Mouse (Mus musculus) liver, embryonic 13.5 days (tissue): ENCODE measurements around the gene Hrh2. TPM values are rescaled to one million over a fixed set of nuclear protein-coding genes. Genes with fewer than 3 reads are reported as not detected.

Experiments used
- ATAC-seq: fragments of 200-750 bp; cut with Nextera tagmentation; 2 replicates; pipeline ENCODE4 v1.8.0; 2017; ENCODE audit warnings: low read depth, mild to moderate bottlenecking, moderate number of reproducible peaks, moderate library complexity
- DNase-seq: peaks from one replicate; pipeline ENCODE4 v3.0.0; 2022
- H3K27ac ChIP-seq: fragments of 300-500 bp; sonication (generic); 2 replicates; pipeline ENCODE4 v1.5.1; 2015; ENCODE audit warnings: moderate library complexity, mild to moderate bottlenecking, inconsistent platforms
- H3K27me3 ChIP-seq: fragments of 300-500 bp; sonication (generic); 2 replicates; pipeline ENCODE4 v1.6.1; 2015; ENCODE audit warnings: mild to moderate bottlenecking, inconsistent platforms
- H3K36me3 ChIP-seq: fragments of 300-500 bp; sonication (generic); 2 replicates; pipeline ENCODE4 v1.6.1; 2015; ENCODE audit warnings: mild to moderate bottlenecking, inconsistent platforms
- H3K4me1 ChIP-seq: fragments of 300-500 bp; sonication (generic); replicated peaks from 2 replicates; pipeline ENCODE4 v1.6.1; 2015; ENCODE audit warnings: inconsistent platforms
- H3K4me2 ChIP-seq: fragments of 300-500 bp; sonication (generic); 2 replicates; pipeline ENCODE4 v1.6.1; 2015; ENCODE audit warnings: inconsistent platforms, mild to moderate bottlenecking, moderate library complexity
- H3K4me3 ChIP-seq: fragments of 300-500 bp; sonication (generic); replicated peaks from 2 replicates; pipeline ENCODE4 v1.5.1; 2015; ENCODE audit warnings: mild to moderate bottlenecking, inconsistent platforms
- H3K9ac ChIP-seq: fragments of 300-500 bp; sonication (generic); 2 replicates; pipeline ENCODE4 v1.6.1; 2015; ENCODE audit warnings: mild to moderate bottlenecking, inconsistent platforms
- H3K9me3 ChIP-seq: fragments of 300-500 bp; sonication (generic); replicated peaks from 2 replicates; pipeline ENCODE4 v1.6.1; 2016; ENCODE audit warnings: inconsistent platforms
- WGBS: fragments of 180-500 bp; shearing (Covaris S2); methylation state at CpG from one replicate; pipeline ENCODE4 v1.1.7; 2015; ENCODE audit not compliant: insufficient replicate concordance; 5-methylcytosine and 5-hydroxymethylcytosine counted together
- polyA plus RNA-seq: library from polyadenylated mRNA; unstranded; fragments of >200 nt; fragmentation: Nextera tagmentation; extraction: Ambion mirVana; gene quantifications from 2 replicates; pipeline ENCODE4 v1.2.1, GENCODE M21; 2015

Gene Hrh2
- 0.07 TPM in 1 of 2 replicates, not detected in the other for polyA plus RNA-seq

DNA sequence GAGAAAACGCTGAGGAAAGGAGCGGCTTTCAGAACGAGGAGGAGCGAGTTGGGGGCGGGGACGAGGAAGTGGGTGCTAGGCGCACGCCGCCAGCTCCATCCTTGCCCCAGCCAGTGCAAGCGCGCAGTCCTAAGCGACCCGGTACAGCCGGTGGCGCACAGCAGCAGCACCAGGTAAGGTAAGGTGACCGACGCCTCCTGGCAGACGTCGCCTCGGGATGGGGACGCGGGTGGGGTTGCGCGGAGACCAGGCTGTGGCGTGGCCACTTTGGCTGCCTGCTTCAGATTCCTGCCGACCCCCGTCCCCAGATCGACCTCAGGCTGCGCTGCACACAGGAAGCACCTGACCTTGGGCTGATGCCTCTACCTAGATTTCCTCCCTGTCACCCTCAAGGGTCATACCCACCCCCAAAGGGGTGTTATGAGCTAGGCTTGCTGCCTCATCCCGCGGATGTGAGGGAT, at the start of gene Hrh2:
Gene Hrh2 (plus strand): TSS at position 109 of the 461 bp plus-strand sequence.
- 1% methylated on average over 31 of the region's 31 CpGs for WGBS
- H3K27me3 ChIP-seq, result peaks cover 10% of the 10 kb centered on the region
- H3K9ac ChIP-seq, result no peak within 1 kb of the TSS
- no peak for DNase-seq
- H3K9me3 ChIP-seq, result no peaks in the 10 kb centered on the region
- no peaks in the 10 kb centered on the region for H3K36me3 ChIP-seq
- peak within 1 kb of the TSS; percentile 14; the same call in 1 of the 2 replicates for H3K4me3 ChIP-seq
- no peak within 1 kb of the TSS for H3K27ac ChIP-seq
- H3K4me2 ChIP-seq, result peak within 1 kb of the TSS; percentile 33
- no peak for ATAC-seq
- no peaks in the 10 kb centered on the region for H3K4me1 ChIP-seq

DNA sequence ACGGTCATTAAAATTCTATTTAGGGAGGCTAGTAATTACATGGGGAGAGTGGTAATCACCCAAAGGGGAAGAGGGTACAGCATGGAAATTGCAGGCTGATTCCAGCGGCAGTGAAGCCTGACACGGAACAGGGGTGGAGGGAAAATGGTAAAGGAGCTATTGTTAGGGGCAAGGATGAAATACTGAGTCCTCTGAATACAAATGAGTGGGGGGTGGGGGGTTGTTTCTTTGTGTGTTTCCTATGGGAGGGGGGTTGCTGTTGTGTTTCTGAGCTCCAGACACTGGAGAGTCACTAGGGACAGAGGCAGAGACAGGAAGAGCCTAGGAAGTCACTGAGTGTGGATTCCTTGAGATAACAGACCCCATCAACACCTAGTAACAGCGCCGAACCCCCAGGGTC, 48.1 kb upstream of the Hrh2 start:
- DNase-seq (no peak), ATAC-seq (no peak)
- no peaks in the 10 kb centered on the region for H3K27me3 ChIP-seq
- H3K27ac ChIP-seq, result no peak overlapping the region
- H3K9ac ChIP-seq, result no peak overlapping the region
- no peak overlapping the region for H3K4me3 ChIP-seq
- no peak overlapping the region for H3K4me2 ChIP-seq
- no peaks in the 10 kb centered on the region for H3K9me3 ChIP-seq
- 19% methylated on average over 5 of the region's 5 CpGs for WGBS
- H3K36me3 ChIP-seq, result no peaks in the 10 kb centered on the region
- H3K4me1 ChIP-seq, result no peaks in the 10 kb centered on the region

DNA sequence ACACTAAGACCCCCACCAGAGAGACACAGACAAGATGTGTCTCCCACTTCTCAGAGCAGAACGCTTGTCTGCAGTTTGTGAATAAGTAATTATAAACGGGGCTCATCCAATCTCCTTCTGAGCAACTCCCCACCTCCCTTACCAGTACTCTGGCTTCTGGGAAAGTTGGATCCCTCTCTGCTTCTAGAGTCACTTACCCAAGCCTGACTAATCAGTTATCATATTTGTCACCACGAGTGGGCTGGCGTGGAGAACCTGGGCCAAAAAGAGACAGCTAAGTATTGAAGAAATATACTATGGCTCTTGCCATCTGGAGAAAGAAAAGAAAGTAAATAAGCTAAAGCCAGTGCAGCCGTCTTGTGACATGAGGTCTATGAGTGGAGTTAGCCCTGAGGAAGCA, 47.3 kb upstream of the Hrh2 start:
- H3K4me3 ChIP-seq, result no peak overlapping the region
- H3K4me1 ChIP-seq, result no peaks in the 10 kb centered on the region
- DNase-seq (no peak), ATAC-seq (no peak)
- no peak overlapping the region for H3K27ac ChIP-seq
- H3K9ac ChIP-seq, result no peak overlapping the region
- H3K36me3 ChIP-seq, result no peaks in the 10 kb centered on the region
- H3K9me3 ChIP-seq, result no peaks in the 10 kb centered on the region
- H3K27me3 ChIP-seq, result no peaks in the 10 kb centered on the region
- H3K4me2 ChIP-seq, result no peak overlapping the region
- WGBS, result 50% methylated on average over 5 of the region's 5 CpGs

DNA sequence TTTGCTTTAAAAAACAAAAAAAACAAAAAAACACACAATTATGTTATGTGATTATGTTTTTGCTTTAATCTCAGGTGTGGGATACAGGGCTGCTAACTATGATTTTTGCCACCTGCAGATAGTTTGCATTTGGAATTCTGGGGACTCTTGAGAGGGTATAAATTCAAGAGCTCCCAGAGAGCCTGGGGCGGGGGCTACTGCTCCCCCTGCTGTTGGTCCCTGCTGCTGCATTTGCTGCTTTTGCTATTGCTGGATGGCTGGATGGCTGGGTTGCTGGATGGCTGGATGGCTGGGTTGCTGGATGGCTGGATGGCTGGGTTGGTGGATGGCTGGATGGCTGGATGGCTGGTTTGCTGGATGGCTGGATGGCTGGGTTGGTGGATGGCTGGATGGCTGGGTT, 44.6 kb upstream of the Hrh2 start:
- H3K27ac ChIP-seq, result no peak overlapping the region
- no peak for ATAC-seq
- no peak overlapping the region for H3K4me3 ChIP-seq
- no peak overlapping the region for H3K4me2 ChIP-seq
- DNase-seq, result no peak
- H3K4me1 ChIP-seq, result no peaks in the 10 kb centered on the region
- H3K27me3 ChIP-seq, result no peaks in the 10 kb centered on the region
- no peak overlapping the region for H3K9ac ChIP-seq
- H3K36me3 ChIP-seq, result no peaks in the 10 kb centered on the region
- H3K9me3 ChIP-seq, result no peaks in the 10 kb centered on the region
- 33% methylated on average over 1 of the region's 1 CpGs for WGBS

DNA sequence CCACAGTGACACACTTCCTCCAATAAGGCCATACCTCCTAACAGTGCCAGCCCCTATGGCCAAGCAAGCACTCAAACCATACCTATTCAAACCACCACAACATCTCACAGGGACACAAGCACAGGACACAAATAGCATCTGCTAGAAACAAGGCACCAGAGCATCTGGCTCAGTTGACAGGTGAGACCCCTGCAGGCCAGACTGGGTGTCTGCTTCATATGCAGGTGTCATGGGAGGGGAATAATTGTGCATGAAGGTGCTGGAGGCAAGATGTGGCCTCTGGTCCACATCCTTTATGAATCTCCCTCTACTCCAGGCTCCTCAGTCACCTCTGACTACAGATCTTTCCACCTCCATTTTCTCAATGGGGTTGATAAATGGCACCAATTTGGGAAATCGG, 39.5 kb upstream of the Hrh2 start:
- Histone ChIP-seq H3K9ac (no peak overlapping the region), H3K4me3 (no peak overlapping the region), H3K4me2 (no peak overlapping the region), H3K36me3 (no peaks in the 10 kb centered on the region), H3K4me1 (peaks cover 4% of the 10 kb centered on the region; the same call in 1 of the 2 replicates), H3K9me3 (no peaks in the 10 kb centered on the region), H3K27ac (no peak overlapping the region), H3K27me3 (no peaks in the 10 kb centered on the region)
- DNase-seq, result no peak
- ATAC-seq, result no peak
- WGBS, result 70% methylated on average over 1 of the region's 1 CpGs

DNA sequence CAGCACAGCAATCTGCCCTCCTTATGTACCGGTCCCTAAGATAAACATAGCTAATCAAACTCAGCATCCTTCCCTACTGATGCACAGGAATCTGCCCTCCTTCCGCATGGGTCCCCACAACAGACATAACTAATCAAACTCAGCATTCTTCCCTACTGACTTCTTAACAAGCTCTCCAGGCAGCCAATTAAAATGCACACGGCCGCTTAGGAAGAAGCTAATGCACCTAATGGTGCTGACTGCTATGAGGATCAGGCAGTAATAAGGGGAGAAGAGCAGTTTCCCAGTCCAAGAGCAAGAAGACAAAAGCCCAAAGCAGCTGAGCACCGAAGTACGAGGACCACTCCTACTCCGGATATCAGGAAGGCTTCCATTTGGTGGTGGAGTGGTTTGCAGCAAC, 39.0 kb upstream of the Hrh2 start:
- H3K36me3 ChIP-seq, result no peaks in the 10 kb centered on the region
- peaks cover 4% of the 10 kb centered on the region; the same call in 1 of the 2 replicates for H3K4me1 ChIP-seq
- no peak overlapping the region for H3K9ac ChIP-seq
- ATAC-seq (no peak), DNase-seq (no peak)
- no peak overlapping the region for H3K4me3 ChIP-seq
- no peak overlapping the region for H3K27ac ChIP-seq
- H3K27me3 ChIP-seq, result no peaks in the 10 kb centered on the region
- 62% methylated on average over 7 of the region's 7 CpGs for WGBS
- H3K4me2 ChIP-seq, result no peak overlapping the region
- H3K9me3 ChIP-seq, result no peaks in the 10 kb centered on the region

DNA sequence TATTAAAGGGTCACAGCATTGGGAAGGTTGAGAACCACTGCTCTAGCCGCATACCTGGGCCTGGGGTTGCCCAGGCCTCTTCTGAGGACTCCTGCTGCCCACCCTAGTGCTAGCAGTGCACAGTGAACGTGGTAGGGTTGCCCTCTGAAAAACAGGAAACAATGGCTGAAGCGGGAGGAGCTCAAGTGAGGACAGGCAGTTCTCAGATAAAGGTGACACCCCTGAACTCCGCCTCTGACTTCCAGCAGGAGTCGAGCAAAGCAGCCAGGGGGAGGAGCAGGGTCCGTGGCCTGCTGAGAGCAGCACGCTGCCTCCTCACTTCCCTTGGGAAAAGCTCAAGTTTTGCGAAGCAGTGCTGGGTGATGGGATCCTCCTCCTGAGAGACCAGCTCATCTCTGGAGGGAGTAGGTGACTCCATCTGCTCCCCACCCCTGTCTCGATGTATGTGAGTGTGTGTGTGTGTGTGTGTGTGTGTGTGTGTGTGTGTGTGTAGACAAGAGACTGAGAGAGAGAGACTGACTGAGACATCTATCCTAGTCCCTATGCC, 38.2 kb upstream of the Hrh2 start:
- Histone ChIP-seq H3K27ac (no peak overlapping the region), H3K9me3 (no peaks in the 10 kb centered on the region), H3K27me3 (no peaks in the 10 kb centered on the region), H3K36me3 (no peaks in the 10 kb centered on the region), H3K4me1 (peaks cover 4% of the 10 kb centered on the region; the same call in 1 of the 2 replicates), H3K4me3 (no peak overlapping the region), H3K4me2 (no peak overlapping the region), H3K9ac (no peak overlapping the region)
- WGBS, result 15% methylated on average over 9 of the region's 9 CpGs
- DNase-seq (no peak), ATAC-seq (no peak)

DNA sequence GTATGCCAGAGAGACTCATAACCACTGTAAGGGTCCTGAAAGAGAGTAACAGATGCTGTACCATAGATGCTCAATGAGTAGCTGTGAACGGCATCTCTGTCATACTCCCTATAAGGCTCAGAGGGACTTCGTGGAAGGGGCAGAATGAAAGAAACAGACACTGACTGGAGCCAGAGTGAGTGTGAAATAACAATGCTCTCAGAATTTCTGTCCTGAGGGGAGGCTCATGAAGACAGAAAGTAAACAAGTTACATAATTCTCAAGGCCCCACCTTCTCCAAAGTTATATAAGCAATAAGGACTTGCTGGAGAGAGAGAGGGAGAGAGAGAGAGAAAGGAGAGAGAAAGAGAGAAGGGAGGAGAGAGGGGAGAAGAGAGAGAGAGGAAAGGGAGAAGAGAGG, 36.1 kb upstream of the Hrh2 start:
- DNase-seq, result no peak
- H3K4me2 ChIP-seq, result no peak overlapping the region
- H3K4me3 ChIP-seq, result no peak overlapping the region
- 60% methylated on average over 2 of the region's 2 CpGs for WGBS
- H3K9me3 ChIP-seq, result no peaks in the 10 kb centered on the region
- peaks cover 4% of the 10 kb centered on the region; the same call in 1 of the 2 replicates for H3K4me1 ChIP-seq
- no peak overlapping the region for H3K9ac ChIP-seq
- no peak overlapping the region for H3K27ac ChIP-seq
- no peaks in the 10 kb centered on the region for H3K36me3 ChIP-seq
- no peak for ATAC-seq
- H3K27me3 ChIP-seq, result no peaks in the 10 kb centered on the region

DNA sequence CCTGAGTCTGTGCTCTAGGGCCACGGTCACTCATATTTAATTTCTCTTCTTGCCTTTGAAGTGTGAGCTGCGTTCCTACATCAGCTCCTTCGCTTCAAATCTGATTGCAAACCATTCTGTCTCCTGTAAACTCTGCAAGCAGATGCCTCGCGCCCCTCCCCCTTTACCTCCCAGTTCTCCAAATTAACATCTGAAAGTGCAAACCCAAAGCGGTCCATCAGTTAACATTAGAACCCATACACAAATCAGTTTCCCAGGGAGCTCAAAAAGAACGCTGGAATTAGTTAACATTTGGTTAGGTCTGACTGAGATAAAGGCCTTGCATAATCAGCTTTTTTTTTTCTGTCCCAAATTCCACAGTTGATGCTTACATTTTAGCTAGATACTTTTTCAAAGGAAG, 32.7 kb upstream of the Hrh2 start:
- no peak overlapping the region for H3K27ac ChIP-seq
- no peaks in the 10 kb centered on the region for H3K9me3 ChIP-seq
- ATAC-seq (no peak), DNase-seq (no peak)
- no peak overlapping the region for H3K4me2 ChIP-seq
- H3K4me1 ChIP-seq, result no peaks in the 10 kb centered on the region
- H3K4me3 ChIP-seq, result no peak overlapping the region
- H3K36me3 ChIP-seq, result no peaks in the 10 kb centered on the region
- no peaks in the 10 kb centered on the region for H3K27me3 ChIP-seq
- H3K9ac ChIP-seq, result no peak overlapping the region
- 44% methylated on average over 7 of the region's 7 CpGs for WGBS

DNA sequence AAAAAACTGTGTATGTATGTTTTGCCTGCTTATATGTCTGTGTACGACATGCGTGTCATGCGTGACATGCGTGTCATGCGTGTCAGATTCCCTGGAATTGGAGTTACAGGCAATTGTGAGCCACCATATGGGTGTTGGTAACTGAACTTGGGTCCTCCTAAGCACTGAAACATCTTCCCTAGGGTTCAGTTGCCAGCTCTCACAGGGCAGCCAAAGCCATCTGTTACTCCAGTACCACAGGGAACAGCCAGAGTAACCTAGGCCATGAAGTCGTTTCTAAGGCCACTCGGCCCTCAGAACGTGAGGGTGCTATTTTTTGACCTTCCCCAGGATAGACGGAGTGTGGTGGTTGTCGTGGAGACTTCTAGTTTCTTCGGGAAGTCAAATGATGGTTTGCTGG, 32.2 kb upstream of the Hrh2 start:
- no peaks in the 10 kb centered on the region for H3K9me3 ChIP-seq
- no peaks in the 10 kb centered on the region for H3K4me1 ChIP-seq
- no peak for ATAC-seq
- H3K36me3 ChIP-seq, result no peaks in the 10 kb centered on the region
- no peak overlapping the region for H3K27ac ChIP-seq
- H3K9ac ChIP-seq, result no peak overlapping the region
- no peaks in the 10 kb centered on the region for H3K27me3 ChIP-seq
- WGBS, result 64% methylated on average over 11 of the region's 11 CpGs
- H3K4me3 ChIP-seq, result no peak overlapping the region
- no peak for DNase-seq
- no peak overlapping the region for H3K4me2 ChIP-seq

DNA sequence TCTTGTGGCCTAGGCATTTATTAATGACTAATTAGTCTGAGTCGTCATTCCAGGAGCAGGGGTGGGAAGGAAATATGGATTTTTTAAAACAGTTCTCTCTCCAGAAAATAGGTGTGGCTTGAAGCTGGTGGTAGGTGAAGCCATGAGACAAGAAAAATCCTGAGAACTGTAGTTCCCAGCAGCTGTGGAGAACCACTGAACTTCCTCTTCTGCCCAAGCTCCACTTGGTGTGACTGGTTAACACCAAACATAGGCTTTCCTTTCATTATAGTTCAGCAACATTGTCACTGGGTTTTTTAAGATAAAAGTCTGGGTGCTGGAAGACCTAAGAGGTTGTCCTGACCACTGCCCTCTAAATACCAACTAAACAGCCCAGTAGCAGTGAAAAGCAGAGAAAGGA, 31.4 kb upstream of the Hrh2 start:
- no peak for DNase-seq
- H3K9me3 ChIP-seq, result no peaks in the 10 kb centered on the region
- no peak overlapping the region for H3K4me2 ChIP-seq
- ATAC-seq, result no peak
- no peak overlapping the region for H3K4me3 ChIP-seq
- no peaks in the 10 kb centered on the region for H3K27me3 ChIP-seq
- no peaks in the 10 kb centered on the region for H3K4me1 ChIP-seq
- H3K9ac ChIP-seq, result no peak overlapping the region
- no peak overlapping the region for H3K27ac ChIP-seq
- no peaks in the 10 kb centered on the region for H3K36me3 ChIP-seq
- WGBS, result 27% methylated on average over 1 of the region's 1 CpGs

DNA sequence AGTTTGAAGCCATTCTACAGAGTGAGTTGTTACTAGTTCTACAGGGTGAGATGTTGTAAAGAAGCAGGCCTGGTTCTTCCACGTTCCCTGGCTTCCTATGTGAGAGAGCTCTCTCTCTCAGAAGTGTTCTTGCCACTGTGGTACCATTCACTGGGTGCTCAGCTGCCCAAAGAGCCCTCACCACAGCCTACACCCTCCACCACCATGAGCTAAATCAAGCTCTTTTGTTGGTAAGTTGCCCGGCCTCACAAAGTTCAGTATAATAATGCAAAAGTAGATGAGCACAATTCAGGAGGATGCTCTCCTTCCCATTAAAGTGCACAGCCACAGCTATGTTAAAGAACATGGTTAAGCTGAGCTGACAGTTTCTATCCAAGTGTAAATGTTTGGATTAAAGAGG, 30.4 kb upstream of the Hrh2 start:
- Histone ChIP-seq H3K4me2 (no peak overlapping the region), H3K36me3 (no peaks in the 10 kb centered on the region), H3K4me1 (no peaks in the 10 kb centered on the region), H3K9me3 (no peaks in the 10 kb centered on the region), H3K27ac (no peak overlapping the region), H3K27me3 (no peaks in the 10 kb centered on the region), H3K9ac (no peak overlapping the region), H3K4me3 (no peak overlapping the region)
- DNase-seq (no peak), ATAC-seq (no peak)
- 59% methylated on average over 2 of the region's 2 CpGs for WGBS
